Mouse (Mus musculus): Measurements from ENCODE around the gene Alkbh6. TPM values are rescaled to one million over a fixed set of nuclear protein-coding genes. Genes with fewer than 3 reads are reported as not detected.
A peak's percentile ranks its signal among the peaks of the same experiment; 100 is the strongest.

Gene Alkbh6
- polyA plus RNA-seq, 1 experiment from 2014 or later = 88.6 TPM

DNA sequence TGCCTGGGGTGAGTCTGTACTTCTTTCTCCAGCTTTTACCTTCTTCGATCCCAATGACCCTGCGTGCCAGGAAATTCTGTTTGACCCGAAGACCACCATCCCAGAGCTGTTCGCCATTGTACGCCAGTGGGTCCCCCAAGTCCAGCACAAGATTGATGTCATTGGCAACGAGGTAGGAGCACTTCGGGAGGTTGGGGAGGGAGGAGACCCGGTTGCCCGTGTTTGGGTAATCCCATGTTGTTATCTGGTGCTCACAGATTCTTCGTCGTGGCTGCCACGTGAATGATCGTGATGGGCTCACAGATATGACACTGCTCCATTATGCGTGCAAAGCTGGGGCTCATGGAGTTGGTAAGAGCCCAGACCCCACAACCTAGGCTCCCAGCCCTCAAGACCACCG is 11.7 kb upstream of the Alkbh6 start:
- no peaks in the 10 kb centered on the region for H3K9me3 ChIP-seq
- H3K4me2 ChIP-seq (replicated peaks) = no peak overlapping the region
- H3K4me3 ChIP-seq = no peak overlapping the region
- ATAC-seq (ENCODE audit: insufficient number of reproducible peaks, insufficient read depth, low FRiP score, low TSS enrichment) = no peak
- H3K4me1 ChIP-seq = peaks cover 11% of the 10 kb centered on the region
- WGBS = 92% methylated on average over 15 of the region's 15 CpGs
- no peaks in the 10 kb centered on the region for H3K27me3 ChIP-seq
- no peak overlapping the region for H3K27ac ChIP-seq
- peaks cover 74% of the 10 kb centered on the region for H3K36me3 ChIP-seq
- H3K9ac ChIP-seq = no peak overlapping the region

DNA sequence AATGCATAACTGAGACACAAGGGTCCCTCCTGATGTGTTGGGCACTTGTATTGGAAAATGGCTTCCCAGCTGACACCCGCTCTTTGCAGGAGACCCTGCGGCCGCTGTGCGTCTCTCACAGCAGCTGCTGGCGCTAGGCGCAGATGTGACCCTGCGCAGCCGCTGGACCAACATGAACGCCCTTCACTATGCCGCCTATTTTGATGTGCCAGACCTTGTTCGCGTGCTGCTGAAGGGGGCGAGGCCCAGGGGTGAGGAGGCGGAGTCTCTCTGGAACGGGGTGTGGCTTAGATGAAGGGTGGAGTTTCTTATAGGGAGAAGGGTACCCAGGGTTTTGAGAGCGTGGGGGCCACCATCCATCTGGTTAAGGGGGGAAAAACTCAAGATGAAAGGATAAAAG is 11.3 kb upstream of the Alkbh6 start:
- Histone ChIP-seq H3K9ac (no peak overlapping the region), H3K4me1 (peaks cover 7% of the 10 kb centered on the region), H3K36me3 (peaks cover 78% of the 10 kb centered on the region), H3K27ac (no peak overlapping the region), H3K4me2 (replicated peaks) (no peak overlapping the region), H3K27me3 (no peaks in the 10 kb centered on the region), H3K4me3 (no peak overlapping the region), H3K9me3 (no peaks in the 10 kb centered on the region)
- WGBS = 83% methylated on average over 16 of the region's 16 CpGs
- no peak for ATAC-seq (ENCODE audit: insufficient number of reproducible peaks, insufficient read depth, low FRiP score, low TSS enrichment)

DNA sequence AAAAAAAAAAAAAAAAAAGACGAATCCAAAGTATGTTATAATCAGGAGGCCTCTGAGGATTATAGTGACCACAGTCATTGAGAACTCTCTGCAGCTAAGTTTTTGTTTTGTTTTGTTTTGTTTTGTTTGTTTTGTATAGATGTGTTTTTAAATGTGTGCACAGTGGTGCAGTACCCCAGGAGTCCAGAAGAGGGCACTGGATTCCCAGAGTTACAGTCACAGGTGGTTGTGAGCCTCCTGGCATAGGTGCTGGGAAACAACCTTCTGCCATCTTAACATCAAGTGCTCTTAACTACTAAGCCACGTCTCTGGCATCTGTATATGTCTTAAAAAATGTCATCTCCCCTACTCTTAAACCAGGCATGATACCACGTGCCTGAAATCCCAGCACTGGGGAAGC is 7.6 kb upstream of the Alkbh6 start:
- peaks cover 86% of the 10 kb centered on the region for H3K36me3 ChIP-seq
- ATAC-seq (ENCODE audit: insufficient number of reproducible peaks, insufficient read depth, low FRiP score, low TSS enrichment) = no peak
- no peak overlapping the region for H3K27ac ChIP-seq
- no peaks in the 10 kb centered on the region for H3K9me3 ChIP-seq
- no peaks in the 10 kb centered on the region for H3K27me3 ChIP-seq
- WGBS = 51% methylated on average over 3 of the region's 3 CpGs
- no peak overlapping the region for H3K9ac ChIP-seq
- H3K4me1 ChIP-seq = no peaks in the 10 kb centered on the region
- H3K4me3 ChIP-seq = no peak overlapping the region
- no peak overlapping the region for H3K4me2 ChIP-seq (replicated peaks)

DNA sequence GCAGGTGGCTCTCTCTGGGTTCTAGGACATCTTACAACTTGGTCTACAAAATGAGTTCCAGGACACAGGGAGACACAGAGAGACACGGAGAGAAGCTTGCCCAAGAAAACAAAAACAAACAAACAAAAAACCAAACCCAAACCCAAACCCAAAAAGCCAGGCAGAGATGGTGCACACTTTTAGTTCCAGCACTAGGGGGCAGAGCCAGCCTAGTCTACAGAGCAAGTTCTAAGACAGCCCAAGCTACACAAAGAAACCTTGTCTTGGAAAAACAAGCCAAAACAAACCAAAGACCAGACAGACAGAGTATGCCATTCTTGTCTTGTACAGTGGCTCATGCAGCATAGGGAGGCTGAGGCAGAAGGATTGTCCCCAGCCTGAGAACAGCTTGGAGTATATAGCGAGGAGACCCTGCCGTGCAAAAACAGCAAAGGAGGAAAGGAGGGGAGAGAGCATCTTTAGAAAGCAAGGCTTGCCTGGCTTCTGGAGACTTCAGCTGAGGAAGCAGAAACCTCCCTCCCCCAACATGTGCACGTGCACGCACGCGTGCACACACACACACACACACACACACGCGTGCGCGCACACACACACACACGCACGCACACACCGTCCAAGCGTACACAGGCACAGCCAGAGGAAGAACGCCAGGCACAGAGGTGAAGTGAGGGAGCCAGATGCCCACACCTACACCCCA is 2.3 kb upstream of the Alkbh6 start:
- Histone ChIP-seq H3K36me3 (peaks cover 54% of the 10 kb centered on the region), H3K27me3 (no peaks in the 10 kb centered on the region)

DNA sequence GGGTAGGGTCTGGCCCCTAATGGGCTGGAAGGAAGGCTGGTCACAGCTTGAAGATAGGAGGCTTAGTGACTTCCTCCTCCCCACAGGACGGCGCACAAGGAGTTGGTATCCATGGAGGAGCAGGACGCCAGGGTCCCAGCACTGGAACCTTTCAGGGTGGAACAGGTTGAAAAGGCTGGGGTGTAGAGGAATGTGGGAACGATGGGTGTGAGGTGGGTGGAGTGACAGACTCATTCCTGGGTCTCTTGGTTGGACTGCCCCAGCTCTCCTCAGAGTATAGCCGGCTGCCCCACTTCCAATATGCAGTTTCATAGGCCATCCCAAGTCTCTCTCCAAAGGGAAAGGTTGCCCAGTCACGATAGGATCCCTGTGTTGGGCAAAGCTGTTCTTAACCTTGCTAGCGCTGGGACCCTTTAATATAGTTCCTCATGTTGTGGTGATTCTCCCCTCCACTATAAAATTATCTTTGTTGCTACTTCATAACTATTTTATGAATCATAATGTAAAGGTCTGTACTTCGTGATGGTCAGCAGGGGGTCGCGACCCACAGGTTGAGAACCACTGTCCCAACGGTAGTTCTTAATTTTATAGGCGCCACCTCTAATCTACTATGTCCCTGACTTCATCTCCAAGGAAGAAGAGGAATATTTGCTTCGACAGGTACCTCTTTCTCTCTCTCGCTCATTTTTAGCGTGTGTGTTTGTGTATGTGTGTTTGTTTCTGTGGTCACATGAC is 1.0 kb downstream of the Alkbh6 start:
- ATAC-seq (ENCODE audit: insufficient number of reproducible peaks, insufficient read depth, low FRiP score, low TSS enrichment) = no peak
- H3K4me1 ChIP-seq = peaks cover 17% of the 10 kb centered on the region
- H3K9me3 ChIP-seq = no peaks in the 10 kb centered on the region
- 60% methylated on average over 15 of the region's 15 CpGs for WGBS
- no peaks in the 10 kb centered on the region for H3K27me3 ChIP-seq
- H3K4me3 ChIP-seq = peak overlapping the region; percentile 71
- H3K27ac ChIP-seq = no peak overlapping the region
- peak overlapping the region; percentile 77 for H3K9ac ChIP-seq
- peak overlapping the region; percentile 87 for H3K4me2 ChIP-seq (replicated peaks)
- peaks cover 37% of the 10 kb centered on the region for H3K36me3 ChIP-seq

More for the DNA sequence above, 2.3 kb upstream of the Alkbh6 start:
- no peak for ATAC-seq (ENCODE audit: insufficient number of reproducible peaks, insufficient read depth, low FRiP score, low TSS enrichment)
- no peak overlapping the region for H3K4me2 ChIP-seq (replicated peaks)
- peak overlapping the region; percentile 46; the same call in 1 of the 2 replicates for H3K27ac ChIP-seq
- WGBS = 90% methylated on average over 16 of the region's 16 CpGs
- no peaks in the 10 kb centered on the region for H3K9me3 ChIP-seq
- H3K4me1 ChIP-seq = peaks cover 12% of the 10 kb centered on the region
- no peak overlapping the region for H3K9ac ChIP-seq
- H3K4me3 ChIP-seq = no peak overlapping the region

DNA sequence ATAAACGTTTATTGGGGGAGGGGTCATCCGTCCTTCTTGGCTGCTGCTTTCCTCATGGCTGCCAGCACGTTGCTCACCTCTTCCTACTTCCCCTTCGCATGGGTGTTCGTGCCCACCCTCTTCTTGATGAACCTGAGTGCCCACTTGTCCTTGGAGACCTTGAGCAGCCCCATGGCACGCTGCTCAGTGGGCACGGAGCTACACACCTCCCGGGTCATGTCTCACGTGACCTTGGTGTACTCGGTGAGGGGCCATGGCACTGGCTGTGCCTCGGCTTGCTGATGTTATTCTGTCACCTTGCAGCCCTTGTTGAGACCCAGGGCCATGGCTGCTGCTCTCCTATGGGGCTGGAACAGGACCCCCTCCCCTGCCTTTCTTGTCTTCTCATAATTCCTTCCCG is 1.6 kb downstream of the Alkbh6 start:
- no peak overlapping the region for H3K4me2 ChIP-seq (replicated peaks)

DNA sequence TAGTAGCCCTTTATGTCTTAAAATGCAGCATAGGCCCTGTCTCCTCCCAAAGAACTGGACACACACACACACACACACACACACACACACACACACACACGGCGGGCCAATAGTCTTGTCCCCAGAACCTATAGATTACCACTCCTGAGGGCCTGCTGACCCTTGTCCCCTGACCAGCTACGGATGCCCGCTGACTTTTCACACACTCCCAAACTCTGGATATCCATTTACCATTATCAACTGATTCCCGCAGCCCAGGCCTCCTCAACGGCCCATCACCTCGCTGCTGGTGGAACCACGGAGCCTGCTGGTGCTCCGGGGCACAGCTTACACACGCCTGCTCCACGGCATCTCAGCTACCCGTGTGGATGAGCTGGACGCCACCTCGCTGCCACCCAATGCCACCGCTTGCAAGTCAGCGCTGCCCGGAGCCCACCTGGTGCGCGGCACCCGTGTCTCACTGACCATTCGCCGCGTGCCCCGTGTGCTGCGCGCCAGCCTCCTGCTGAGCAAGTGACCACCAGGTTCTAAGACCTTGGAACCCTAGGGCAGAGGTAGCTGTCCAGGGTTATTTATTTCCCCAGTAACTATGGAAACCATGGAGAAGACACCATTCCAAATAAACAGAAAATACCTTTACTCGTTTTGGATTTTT is 5.3 kb downstream of the Alkbh6 start:
- Histone ChIP-seq H3K27ac (no peak overlapping the region), H3K9ac (no peak overlapping the region), H3K27me3 (no peaks in the 10 kb centered on the region), H3K36me3 (peaks cover 24% of the 10 kb centered on the region; the same call in 1 of the 2 replicates), H3K4me3 (no peak overlapping the region), H3K4me2 (replicated peaks) (0 out of 2 replicates have a peak overlapping the region, but pooled peaks have one; percentile 14), H3K4me1 (peaks cover 25% of the 10 kb centered on the region), H3K9me3 (no peaks in the 10 kb centered on the region)
- ATAC-seq (ENCODE audit: insufficient number of reproducible peaks, insufficient read depth, low FRiP score, low TSS enrichment) = no peak
- 43% methylated on average over 27 of the region's 27 CpGs for WGBS

More for the DNA sequence above, 1.6 kb downstream of the Alkbh6 start:
- no peak overlapping the region for H3K4me3 ChIP-seq
- no peak overlapping the region for H3K9ac ChIP-seq
- H3K27ac ChIP-seq = no peak overlapping the region
- WGBS = 88% methylated on average over 12 of the region's 12 CpGs
- peaks cover 22% of the 10 kb centered on the region for H3K4me1 ChIP-seq
- peaks cover 36% of the 10 kb centered on the region for H3K36me3 ChIP-seq
- H3K9me3 ChIP-seq = no peaks in the 10 kb centered on the region
- H3K27me3 ChIP-seq = no peaks in the 10 kb centered on the region
- ATAC-seq (ENCODE audit: insufficient number of reproducible peaks, insufficient read depth, low FRiP score, low TSS enrichment) = no peak

DNA sequence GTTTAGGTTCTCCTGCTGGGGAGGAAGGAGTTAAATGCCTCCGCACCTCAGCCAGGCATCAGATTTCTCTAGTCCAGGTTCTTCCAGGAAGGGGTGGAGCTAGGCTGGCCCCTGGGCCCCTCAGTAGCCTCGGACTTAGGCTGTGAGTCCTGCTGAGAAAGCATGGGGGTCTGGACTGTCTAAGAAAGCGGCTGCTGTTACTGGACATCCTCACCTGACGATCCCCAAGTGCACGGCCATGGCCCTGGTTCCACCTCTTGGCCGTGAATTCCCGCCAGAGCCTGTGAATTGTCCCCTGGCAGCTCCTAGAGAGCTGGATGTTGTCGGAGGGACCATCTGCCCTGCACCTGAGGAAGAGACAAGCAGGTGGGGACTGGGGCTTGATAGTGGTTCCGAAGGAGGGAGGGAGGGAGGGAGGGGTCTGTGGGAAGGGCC is 6.2 kb downstream of the Alkbh6 start, which contains the start of gene Syne4:
Syne4 (plus strand) TSS at position 87 of the 435 bp plus-strand sequence.
- peak; percentile 73; the same call in 1 of the 2 replicates for ATAC-seq (ENCODE audit: insufficient number of reproducible peaks, insufficient read depth, low FRiP score, low TSS enrichment)
- peaks cover 19% of the 10 kb centered on the region for H3K4me1 ChIP-seq
- H3K27ac ChIP-seq = peak within 1 kb of the TSS; percentile 81
- WGBS = under 1% methylated on average over 9 of the region's 9 CpGs
- H3K9me3 ChIP-seq = no peaks in the 10 kb centered on the region
- H3K9ac ChIP-seq = peak within 1 kb of the TSS; percentile 62
- H3K36me3 ChIP-seq = peaks cover 27% of the 10 kb centered on the region
- H3K4me2 ChIP-seq (replicated peaks) = peak within 1 kb of the TSS; percentile 71
- no peaks in the 10 kb centered on the region for H3K27me3 ChIP-seq
- H3K4me3 ChIP-seq = peak within 1 kb of the TSS; percentile 52

DNA sequence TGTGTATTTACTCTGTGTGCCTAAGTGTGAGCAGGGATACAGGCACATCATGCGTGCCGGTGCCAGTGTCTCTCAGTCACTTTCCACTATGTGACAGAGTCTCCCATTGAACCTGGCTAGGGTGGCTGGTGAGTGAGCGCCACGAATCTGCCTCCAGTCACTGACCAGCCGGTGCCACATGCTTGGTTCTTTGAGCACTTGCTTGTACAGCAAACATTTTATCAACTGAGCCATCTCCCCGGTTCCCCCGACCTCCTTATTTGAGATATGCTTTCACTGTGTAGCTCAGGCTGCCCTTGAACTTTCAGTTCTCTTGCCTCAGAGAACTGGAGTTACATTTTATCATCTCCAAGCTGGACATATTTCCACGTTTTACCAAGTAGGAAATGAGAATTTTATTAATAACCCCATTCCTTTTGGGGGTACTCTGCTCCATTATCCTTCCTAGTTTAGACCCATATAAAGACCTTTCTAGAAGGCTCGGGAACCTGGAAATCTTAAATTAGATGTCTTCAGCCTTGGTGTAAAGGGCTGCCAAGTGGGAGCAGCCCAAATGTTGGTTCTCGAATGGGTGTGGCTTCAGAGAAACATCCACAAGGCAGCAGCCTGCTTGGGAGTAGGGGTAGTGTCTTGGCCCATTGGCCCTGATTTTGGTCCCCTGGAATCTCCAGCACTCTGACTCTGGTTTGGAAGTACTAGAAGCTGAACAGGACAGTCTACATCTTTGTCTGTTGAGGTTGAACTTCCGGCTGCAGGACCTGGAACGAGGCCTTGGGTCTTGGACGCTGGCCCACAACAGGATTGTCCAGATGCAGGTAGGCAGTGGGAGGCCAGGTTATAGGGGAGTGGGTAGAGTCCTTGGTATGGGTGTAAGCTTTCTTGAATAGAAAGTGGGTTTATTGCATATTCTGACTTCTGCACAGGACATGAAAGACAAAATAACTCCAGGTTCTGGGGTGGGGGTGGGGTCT is 7.3 kb downstream of the Alkbh6 start:
- WGBS = 70% methylated on average over 13 of the region's 13 CpGs
- Histone ChIP-seq H3K4me1 (peaks cover 21% of the 10 kb centered on the region), H3K9me3 (no peaks in the 10 kb centered on the region), H3K9ac (no peak overlapping the region; the same call in 1 of the 2 replicates), H3K36me3 (peaks cover 24% of the 10 kb centered on the region), H3K27ac (0 out of 2 replicates have a peak overlapping the region, but pooled peaks have one; percentile 81), H3K4me3 (peak overlapping the region; percentile 52), H3K27me3 (no peaks in the 10 kb centered on the region), H3K4me2 (replicated peaks) (peak overlapping the region; percentile 71)
- ATAC-seq (ENCODE audit: insufficient number of reproducible peaks, insufficient read depth, low FRiP score, low TSS enrichment) = no peak

DNA sequence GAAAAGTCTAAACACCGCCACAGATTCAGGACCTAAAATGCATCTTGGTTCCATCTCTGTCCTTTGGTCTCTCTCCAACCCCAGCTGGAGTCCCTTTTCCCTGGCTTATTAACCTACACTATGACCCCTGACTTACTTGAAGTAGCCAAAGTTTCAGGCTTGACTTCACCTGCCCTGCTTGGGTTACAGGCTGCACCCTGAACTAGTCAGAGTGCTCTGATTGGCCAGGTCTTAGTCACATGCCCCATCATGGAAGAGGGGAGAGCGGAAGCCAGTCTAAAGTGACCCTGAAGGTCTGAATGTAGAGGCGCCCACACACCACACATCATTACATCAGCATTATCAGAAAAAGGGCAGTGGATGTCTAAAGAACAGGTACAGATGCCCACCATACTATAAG is 9.6 kb downstream of the Alkbh6 start:
- H3K4me3 ChIP-seq = no peak overlapping the region
- H3K9me3 ChIP-seq = no peaks in the 10 kb centered on the region
- H3K4me2 ChIP-seq (replicated peaks) = no peak overlapping the region
- peaks cover 27% of the 10 kb centered on the region for H3K4me1 ChIP-seq
- peaks cover 10% of the 10 kb centered on the region; the same call in 1 of the 2 replicates for H3K36me3 ChIP-seq
- no peak for ATAC-seq (ENCODE audit: insufficient number of reproducible peaks, insufficient read depth, low FRiP score, low TSS enrichment)
- H3K9ac ChIP-seq = no peak overlapping the region
- H3K27ac ChIP-seq = no peak overlapping the region
- H3K27me3 ChIP-seq = no peaks in the 10 kb centered on the region
- WGBS = 84% methylated on average over 3 of the region's 3 CpGs

DNA sequence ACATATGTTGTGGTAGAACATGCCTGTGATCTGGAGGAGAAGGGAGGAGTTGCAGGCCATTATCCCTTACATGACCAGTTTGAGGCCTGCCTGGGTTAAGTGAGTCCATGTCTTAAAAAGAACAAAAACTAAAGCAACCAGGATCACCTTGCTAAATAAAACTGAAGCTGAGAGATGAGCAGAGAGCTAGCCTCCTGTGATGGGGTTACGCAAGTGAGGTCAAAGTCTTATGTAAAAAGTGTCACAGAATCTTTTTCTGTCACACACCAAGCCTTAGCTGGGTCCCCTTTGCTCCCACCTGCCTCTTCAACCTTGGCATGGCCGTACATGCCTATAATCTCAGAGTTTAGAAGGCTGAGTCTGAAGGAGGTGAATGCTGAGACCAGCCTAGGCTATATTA is 12.4 kb downstream of the Alkbh6 start:
- 85% methylated on average over 2 of the region's 2 CpGs for WGBS

More for the DNA sequence above, 12.4 kb downstream of the Alkbh6 start:
- Histone ChIP-seq H3K9me3 (no peaks in the 10 kb centered on the region), H3K27me3 (no peaks in the 10 kb centered on the region), H3K4me2 (replicated peaks) (peak overlapping the region; percentile 63), H3K4me1 (peaks cover 8% of the 10 kb centered on the region), H3K36me3 (peaks cover 10% of the 10 kb centered on the region; the same call in 1 of the 2 replicates), H3K4me3 (peak overlapping the region; percentile 67), H3K9ac (no peak overlapping the region), H3K27ac (no peak overlapping the region)
- no peak for ATAC-seq (ENCODE audit: insufficient number of reproducible peaks, insufficient read depth, low FRiP score, low TSS enrichment)
